Mouse (Mus musculus): ENCODE results near the gene Tspan13. TPM values are rescaled to one million over a fixed set of nuclear protein-coding genes. Genes with fewer than 3 reads are reported as not detected.

Tspan13 gene
- polyA plus RNA-seq, 1 experiment from 2014 or later: 134 TPM

- Histone ChIP-seq H3K9ac (no peak overlapping the region), H3K4me3 (replicated peaks) (no peak overlapping the region), H3K27me3 (replicated peaks) (no peaks in the 10 kb centered on the region), H3K36me3 (no peaks in the 10 kb centered on the region), H3K9me3 (no peaks in the 10 kb centered on the region), H3K4me2 (no peak overlapping the region), H3K4me1 (0 out of 2 replicates have a peak, but pooled peaks cover 3% of the 10 kb centered on the region), H3K27ac (no peak overlapping the region)
- WGBS: 21% methylated on average over 5 of the region's 5 CpGs
- no peak for ATAC-seq (ENCODE audit: insufficient read depth, low FRiP score, low read depth)
These were observed 46.5 kb downstream of the Tspan13 start for GRCm38 (mm10) chr12:35995799-35996198.

- Histone ChIP-seq H3K36me3 (no peaks in the 10 kb centered on the region), H3K4me3 (replicated peaks) (no peak overlapping the region), H3K27ac (no peak overlapping the region), H3K4me1 (0 out of 2 replicates have a peak, but pooled peaks cover 3% of the 10 kb centered on the region), H3K4me2 (peak overlapping the region; percentile 13; the same call in 1 of the 2 replicates), H3K9me3 (no peaks in the 10 kb centered on the region), H3K9ac (no peak overlapping the region), H3K27me3 (replicated peaks) (no peaks in the 10 kb centered on the region)
- ATAC-seq (ENCODE audit: insufficient read depth, low FRiP score, low read depth): no peak
These were observed 48.2 kb downstream of the Tspan13 start for GRCm38 (mm10) chr12:35994098-35994497.

GRCm38 (mm10) chr12:35993583-35993982 is 48.7 kb downstream of the Tspan13 start:
- Histone ChIP-seq H3K4me3 (replicated peaks) (peak overlapping the region; percentile 21; the same call in 1 of the 2 replicates), H3K9me3 (no peaks in the 10 kb centered on the region), H3K36me3 (no peaks in the 10 kb centered on the region), H3K4me2 (no peak overlapping the region; the same call in 1 of the 2 replicates), H3K27me3 (replicated peaks) (no peaks in the 10 kb centered on the region), H3K27ac (no peak overlapping the region; the same call in 1 of the 2 replicates), H3K4me1 (0 out of 2 replicates have a peak, but pooled peaks cover 3% of the 10 kb centered on the region), H3K9ac (no peak overlapping the region)
- WGBS: 61% methylated on average over 3 of the region's 3 CpGs
- 0 out of 2 replicates have a peak, but pooled peaks have one; percentile 20 for ATAC-seq (ENCODE audit: insufficient read depth, low FRiP score, low read depth)

GRCm38 (mm10) chr12:35992711-35993110 is 49.6 kb downstream of the Tspan13 start, which contains the start of gene Agr2:
Gene Agr2 (plus strand): TSS chr12:35992907.
- ATAC-seq (ENCODE audit: insufficient read depth, low FRiP score, low read depth): peak; percentile 80
- no peaks in the 10 kb centered on the region for H3K36me3 ChIP-seq
- no peak within 1 kb of the TSS for H3K9ac ChIP-seq
- peak within 1 kb of the TSS; percentile 21 for H3K4me3 ChIP-seq (replicated peaks)
- 57% methylated on average over 9 of the region's 9 CpGs for WGBS
- H3K9me3 ChIP-seq: no peaks in the 10 kb centered on the region
- H3K4me1 ChIP-seq: 0 out of 2 replicates have a peak, but pooled peaks cover 3% of the 10 kb centered on the region
- peak within 1 kb of the TSS; percentile 63 for H3K27ac ChIP-seq
- H3K27me3 ChIP-seq (replicated peaks): no peaks in the 10 kb centered on the region
- no peak within 1 kb of the TSS; the same call in 1 of the 2 replicates for H3K4me2 ChIP-seq

GRCm38 (mm10) chr12:35984743-35985142 is 57.6 kb downstream of the Tspan13 start:
- Histone ChIP-seq H3K27me3 (replicated peaks) (no peaks in the 10 kb centered on the region), H3K36me3 (no peaks in the 10 kb centered on the region), H3K4me2 (no peak overlapping the region), H3K27ac (no peak overlapping the region), H3K4me3 (replicated peaks) (no peak overlapping the region), H3K4me1 (peaks cover 6% of the 10 kb centered on the region; the same call in 1 of the 2 replicates), H3K9ac (no peak overlapping the region), H3K9me3 (no peaks in the 10 kb centered on the region)
- peak; percentile 45; the same call in 1 of the 2 replicates for ATAC-seq (ENCODE audit: insufficient read depth, low FRiP score, low read depth)
- 74% methylated on average over 5 of the region's 5 CpGs for WGBS

GRCm38 (mm10) chr12:35983472-35983871 is 58.8 kb downstream of the Tspan13 start:
- WGBS: 88% methylated on average over 9 of the region's 9 CpGs

GRCm38 (mm10) chr12:35981732-35982360 is 60.5 kb downstream of the Tspan13 start:
- ATAC-seq (ENCODE audit: insufficient read depth, low FRiP score, low read depth): peak; percentile 81
- H3K9me3 ChIP-seq: no peaks in the 10 kb centered on the region
- H3K36me3 ChIP-seq: no peaks in the 10 kb centered on the region
- WGBS: 24% methylated on average over 6 of the region's 6 CpGs
- H3K27ac ChIP-seq: no peak overlapping the region; the same call in 1 of the 2 replicates
- H3K27me3 ChIP-seq (replicated peaks): no peaks in the 10 kb centered on the region
- no peak overlapping the region for H3K4me2 ChIP-seq
- H3K4me1 ChIP-seq: peaks cover 6% of the 10 kb centered on the region; the same call in 1 of the 2 replicates
- no peak overlapping the region for H3K9ac ChIP-seq
- no peak overlapping the region for H3K4me3 ChIP-seq (replicated peaks)

More at GRCm38 (mm10) chr12:35983472-35983871, 58.8 kb downstream of the Tspan13 start:
- Histone ChIP-seq H3K27me3 (replicated peaks) (no peaks in the 10 kb centered on the region), H3K9ac (no peak overlapping the region), H3K4me2 (no peak overlapping the region), H3K4me1 (peaks cover 6% of the 10 kb centered on the region; the same call in 1 of the 2 replicates), H3K36me3 (no peaks in the 10 kb centered on the region), H3K9me3 (no peaks in the 10 kb centered on the region), H3K27ac (no peak overlapping the region), H3K4me3 (replicated peaks) (no peak overlapping the region)
- no peak for ATAC-seq (ENCODE audit: insufficient read depth, low FRiP score, low read depth)

- H3K27ac ChIP-seq: no peak overlapping the region
- no peaks in the 10 kb centered on the region for H3K9me3 ChIP-seq
- H3K9ac ChIP-seq: no peak overlapping the region
- peak; percentile 86 for ATAC-seq (ENCODE audit: insufficient read depth, low FRiP score, low read depth)
- no peak overlapping the region for H3K4me3 ChIP-seq (replicated peaks)
- no peaks in the 10 kb centered on the region for H3K36me3 ChIP-seq
- H3K27me3 ChIP-seq (replicated peaks): no peaks in the 10 kb centered on the region
- WGBS: 50% methylated on average over 5 of the region's 5 CpGs
- peaks cover 6% of the 10 kb centered on the region; the same call in 1 of the 2 replicates for H3K4me1 ChIP-seq
- no peak overlapping the region for H3K4me2 ChIP-seq
These were observed 62.7 kb downstream of the Tspan13 start for GRCm38 (mm10) chr12:35979625-35980024.

GRCm38 (mm10) chr12:35977633-35978246 is 64.6 kb downstream of the Tspan13 start:
- Histone ChIP-seq H3K27me3 (replicated peaks) (no peaks in the 10 kb centered on the region), H3K9me3 (no peaks in the 10 kb centered on the region), H3K36me3 (no peaks in the 10 kb centered on the region), H3K4me3 (replicated peaks) (no peak overlapping the region), H3K9ac (no peak overlapping the region), H3K4me1 (peaks cover 6% of the 10 kb centered on the region; the same call in 1 of the 2 replicates), H3K27ac (no peak overlapping the region), H3K4me2 (no peak overlapping the region)
- ATAC-seq (ENCODE audit: insufficient read depth, low FRiP score, low read depth): no peak
- 41% methylated on average over 6 of the region's 6 CpGs for WGBS

- H3K4me1 ChIP-seq: no peaks in the 10 kb centered on the region
- no peaks in the 10 kb centered on the region for H3K36me3 ChIP-seq
- 87% methylated on average over 3 of the region's 3 CpGs for WGBS
- H3K9ac ChIP-seq: no peak overlapping the region
- H3K4me2 ChIP-seq: no peak overlapping the region
- H3K27me3 ChIP-seq (replicated peaks): no peaks in the 10 kb centered on the region
- ATAC-seq (ENCODE audit: insufficient read depth, low FRiP score, low read depth): no peak
- H3K9me3 ChIP-seq: no peaks in the 10 kb centered on the region
- H3K4me3 ChIP-seq (replicated peaks): no peak overlapping the region
- no peak overlapping the region for H3K27ac ChIP-seq
These were observed 66.4 kb downstream of the Tspan13 start for GRCm38 (mm10) chr12:35975898-35976297.

GRCm38 (mm10) chr12:35966768-35967141 is 75.5 kb downstream of the Tspan13 start:
- Histone ChIP-seq H3K4me2 (no peak overlapping the region), H3K9me3 (no peaks in the 10 kb centered on the region), H3K36me3 (no peaks in the 10 kb centered on the region), H3K27me3 (replicated peaks) (no peaks in the 10 kb centered on the region), H3K4me3 (replicated peaks) (no peak overlapping the region), H3K27ac (peak overlapping the region; percentile 2; the same call in 1 of the 2 replicates), H3K4me1 (no peaks in the 10 kb centered on the region), H3K9ac (no peak overlapping the region)
- no peak for ATAC-seq (ENCODE audit: insufficient read depth, low FRiP score, low read depth)
- 64% methylated on average over 7 of the region's 7 CpGs for WGBS
